Mouse (Mus musculus) erythroid progenitor cell, adult 5-6 weeks (primary cell): ENCODE results near the gene Fam19a3. TPM values are rescaled to one million over a fixed set of nuclear protein-coding genes. Genes with fewer than 3 reads are reported as not detected.

Experiments used
- ATAC-seq: replicated peaks from 2 replicates; pipeline ENCODE4 v1.8.0; 2016; ENCODE audit warnings: moderate number of reproducible peaks, mild to moderate bottlenecking, moderate TSS enrichment, inconsistent platforms; ENCODE audit not compliant: poor library complexity, low FRiP score, severe bottlenecking
- total RNA-seq, 2 experiments: library from RNA; stranded (forward) in 1 of 2; stranded (reverse) in 1 of 2; fragments of 150-400 nt in 1 of 2; fragments of 186-747, 209-891 nt in 1 of 2; gene quantifications; 2 replicates each; pipeline versions ENCODE4 v1.2.3 to v1.2.4; 2015 to 2017; ENCODE audit warnings: low replicate concordance in 2 of 2

Gene Fam19a3
- total RNA-seq, 2 experiments from 2014 or later, result not detected

DNA sequence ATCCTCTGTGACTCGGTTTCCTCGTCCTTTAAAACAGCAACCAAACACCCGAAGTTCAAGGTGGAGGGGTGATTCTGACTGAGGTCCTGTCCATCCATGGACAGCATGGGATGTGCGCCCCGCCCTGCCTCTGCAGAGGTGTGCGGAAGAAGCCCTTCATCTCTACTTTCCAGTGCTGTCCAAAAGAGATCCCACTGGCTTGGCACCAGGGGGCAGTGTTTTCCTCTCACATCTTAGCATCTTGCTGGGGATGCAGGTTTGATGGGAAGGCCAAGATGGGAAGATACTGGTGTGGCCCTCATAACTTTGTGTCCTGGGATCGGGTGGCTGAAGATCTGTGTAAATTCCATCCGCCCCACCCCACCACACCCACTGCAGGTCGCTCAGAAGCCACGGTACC, 11.6 kb downstream of the Fam19a3 start:
- ATAC-seq, result peak; percentile 74

- peak; percentile 82 for ATAC-seq
Measured at GRCm38 (mm10) chr3:104769135-104769534, 12.5 kb downstream of the Fam19a3 start.

DNA sequence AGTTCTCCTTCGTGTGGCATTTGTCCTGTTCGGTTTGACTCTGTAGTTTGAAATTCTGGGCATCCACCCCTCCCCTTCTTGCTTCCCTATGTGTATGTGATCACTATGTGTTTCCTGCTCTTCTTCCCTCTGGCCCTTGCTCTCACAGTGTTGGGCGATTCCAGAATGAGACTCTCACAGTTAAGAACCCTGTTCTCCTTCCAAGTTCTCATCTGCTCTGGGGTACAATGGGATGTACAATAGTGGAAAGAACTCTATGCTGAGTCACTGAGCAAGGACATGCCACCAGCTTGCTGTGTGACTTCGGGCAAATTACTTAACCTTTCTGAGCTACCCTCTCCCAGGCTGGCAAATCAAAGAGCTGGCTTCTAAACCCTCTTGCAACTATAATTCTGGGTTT, 13.9 kb downstream of the Fam19a3 start:
- no peak for ATAC-seq

GRCm38 (mm10) chr3:104767141-104767540, 14.5 kb downstream of the Fam19a3 start:
- ATAC-seq, result no peak

GRCm38 (mm10) chr3:104765021-104765420, 16.6 kb downstream of the Fam19a3 start:
- no peak for ATAC-seq

DNA sequence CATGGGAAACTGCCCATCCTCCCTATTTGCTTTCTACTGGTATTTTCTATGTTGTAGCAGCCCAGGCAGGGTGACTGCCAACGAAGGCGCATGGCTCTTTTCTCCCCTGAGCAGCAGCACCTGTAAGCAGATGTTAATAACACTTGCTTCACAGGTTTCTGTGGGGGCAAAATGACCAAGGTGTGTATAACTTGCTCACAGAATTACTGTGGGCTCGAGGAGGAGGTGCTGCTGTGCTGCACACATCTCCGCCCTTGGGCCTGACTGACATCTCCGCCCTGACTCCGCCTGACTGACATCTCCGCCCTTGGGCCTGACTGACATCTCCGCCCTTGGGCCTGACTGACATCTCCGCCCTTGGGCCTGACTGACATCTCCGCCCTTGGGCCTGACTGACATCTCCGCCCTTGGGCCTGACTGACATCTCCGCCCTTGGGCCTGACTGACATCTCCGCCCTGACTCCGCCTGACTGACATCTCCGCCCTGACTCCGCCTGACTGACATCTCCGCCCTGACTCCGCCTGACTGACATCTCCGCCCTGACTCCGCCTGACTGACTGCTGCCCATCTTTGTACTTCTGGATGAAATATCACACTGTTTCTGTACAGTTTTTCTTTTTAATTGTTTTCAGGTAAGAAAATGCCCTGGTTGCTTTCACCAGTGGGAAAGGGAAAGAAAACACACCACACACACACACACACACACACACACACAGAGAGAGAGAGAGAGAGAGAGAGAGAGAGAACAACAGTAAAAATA, 19.4 kb downstream of the Fam19a3 start:
- peak; percentile 85 for ATAC-seq

DNA sequence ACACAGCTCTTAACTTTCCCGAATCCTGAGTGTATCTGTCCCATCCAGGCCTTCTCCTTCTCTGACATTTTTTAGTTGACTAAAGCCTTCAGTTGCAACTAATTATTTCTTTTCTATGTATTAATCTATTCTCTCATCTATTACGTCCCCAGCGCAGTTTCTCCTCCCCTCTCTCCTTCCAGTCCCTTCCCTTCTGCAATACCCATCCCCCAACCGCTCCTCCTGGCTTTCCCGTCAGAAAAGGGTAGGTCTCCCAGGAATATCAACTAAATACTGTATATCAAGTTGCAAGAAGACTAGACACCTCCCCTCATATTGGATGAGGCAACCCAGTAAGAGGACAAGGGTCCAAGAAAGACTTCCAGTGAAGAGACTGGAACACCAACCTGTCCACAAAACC, 22.8 kb downstream of the Fam19a3 start:
- no peak for ATAC-seq

- ATAC-seq, result peak; percentile 56
Measured at GRCm38 (mm10) chr3:104758406-104758805, 23.2 kb downstream of the Fam19a3 start.

GRCm38 (mm10) chr3:104752845-104753244, 28.8 kb downstream of the Fam19a3 start:
- peak; percentile 48; the same call in 1 of the 2 replicates for ATAC-seq

- ATAC-seq, result no peak
Measured at GRCm38 (mm10) chr3:104743864-104744263, 37.8 kb downstream of the Fam19a3 start.

- no peak for ATAC-seq
Measured at GRCm38 (mm10) chr3:104743161-104743560, 38.5 kb downstream of the Fam19a3 start.

DNA sequence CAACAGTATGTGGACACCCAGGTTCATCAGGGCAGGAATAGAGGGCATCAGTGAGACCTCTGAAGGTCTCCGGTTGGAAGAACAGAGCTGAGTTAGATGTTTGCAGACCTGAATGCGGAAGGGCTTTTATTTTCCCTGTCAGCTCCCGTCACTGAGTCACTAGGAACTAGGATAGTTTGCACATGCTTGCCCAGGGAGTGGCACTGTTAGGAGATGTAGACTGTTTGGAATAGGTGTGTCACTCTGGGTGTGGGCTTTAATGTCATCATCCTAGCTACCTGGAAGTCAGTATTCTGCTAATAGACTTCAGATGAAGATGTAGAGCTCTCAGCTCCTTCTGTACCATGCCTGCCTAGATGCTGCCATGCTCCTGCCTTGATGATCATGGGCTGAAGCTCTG, 39.7 kb downstream of the Fam19a3 start:
- no peak for ATAC-seq

DNA sequence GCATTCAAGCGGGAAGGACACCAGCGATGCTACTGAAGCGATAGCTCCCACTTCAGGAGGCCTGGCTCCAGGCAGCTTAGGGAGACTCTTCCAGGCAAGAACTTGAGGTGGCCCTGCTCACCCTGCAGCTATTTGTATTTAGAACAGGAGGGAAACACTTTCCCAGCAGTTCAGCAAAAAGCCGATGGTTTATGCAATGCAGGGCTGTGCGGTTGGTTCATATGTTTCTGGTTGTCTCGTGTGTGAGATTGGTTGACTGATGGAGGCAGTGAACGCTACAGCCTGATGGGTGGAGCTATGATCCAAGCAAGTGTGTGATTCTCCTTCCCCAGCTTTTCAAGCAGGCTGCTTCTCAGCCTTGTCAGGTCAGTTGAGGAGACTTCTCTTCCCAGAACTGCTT, 47.0 kb downstream of the Fam19a3 start:
- no peak for ATAC-seq

DNA sequence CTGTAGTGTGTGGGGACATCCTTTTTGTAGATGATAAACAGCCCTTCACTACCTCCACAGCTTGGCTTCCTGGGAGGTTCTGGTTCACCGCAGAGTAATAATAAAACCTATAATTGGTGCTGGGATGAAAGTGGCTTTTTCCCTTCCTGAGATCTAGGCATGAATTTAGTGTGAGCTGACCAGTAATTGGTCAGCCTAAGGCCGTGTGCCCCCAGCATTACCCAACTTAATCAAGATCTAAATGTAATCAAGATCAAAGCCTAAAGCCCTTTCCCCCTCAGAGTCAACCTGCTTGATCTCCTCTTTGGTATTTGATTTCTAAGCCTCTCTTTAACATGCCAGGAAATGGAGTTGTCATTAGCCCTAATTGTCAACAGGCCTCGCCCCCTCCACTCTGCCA, 48.7 kb downstream of the Fam19a3 start:
- no peak for ATAC-seq

DNA sequence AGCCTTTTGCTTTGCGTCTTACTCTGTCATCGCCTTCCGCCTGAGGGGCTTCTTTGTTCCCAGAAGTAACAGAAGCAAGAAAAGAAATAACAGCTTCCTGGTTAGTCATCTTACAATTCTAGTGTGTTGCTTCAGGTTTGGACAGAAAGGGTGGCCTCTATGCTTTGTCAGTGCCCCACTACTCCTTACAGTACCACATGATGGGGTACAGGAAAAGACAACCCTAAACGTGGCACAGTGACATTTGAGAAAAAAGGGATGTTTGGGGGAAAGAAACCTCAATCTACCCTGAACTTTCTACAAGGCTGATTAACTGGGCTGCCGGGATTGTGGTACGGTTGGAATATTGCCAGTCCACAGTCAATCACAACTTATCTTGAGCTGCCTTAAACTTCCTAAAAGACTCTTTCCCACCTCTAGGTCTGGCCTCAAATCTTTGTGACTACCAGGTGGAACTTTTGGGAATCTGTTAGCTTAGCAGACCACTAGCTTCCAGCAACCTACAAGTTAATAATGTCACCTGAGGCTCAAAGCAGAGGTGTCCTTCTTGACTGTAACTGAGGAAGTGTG, 52.3 kb downstream of the Fam19a3 start:
- no peak for ATAC-seq

Other genes starting within 250 kb of the Fam19a3 start
- 334 and 364 TPM in 2 replicates for gene Slc16a1, start 143.2 kb downstream of the Fam19a3 start, total RNA-seq (2015; ENCODE audit: low replicate concordance)
- gene Slc16a1, start 143.2 kb downstream of the Fam19a3 start, total RNA-seq (2017; ENCODE audit: low replicate concordance), result 431 and 500 TPM in 2 replicates
- gene Ppm1j, start 784 bp downstream of the Fam19a3 start, total RNA-seq (2015; ENCODE audit: low replicate concordance), result not detected in 2 replicates
- gene Ppm1j, start 784 bp downstream of the Fam19a3 start, total RNA-seq (2017; ENCODE audit: low replicate concordance), result not detected in 2 replicates
- gene Rhoc, start 6.5 kb upstream of the Fam19a3 start, total RNA-seq (2015; ENCODE audit: low replicate concordance), result not detected in 2 replicates
- 3.9 TPM in 1 of 2 replicates, not detected in the other for gene Rhoc, start 6.5 kb upstream of the Fam19a3 start, total RNA-seq (2017; ENCODE audit: low replicate concordance)
- gene Mov10, start 36.7 kb upstream of the Fam19a3 start, total RNA-seq (2015; ENCODE audit: low replicate concordance), result 2.1 and 2.9 TPM in 2 replicates
- gene Mov10, start 36.7 kb upstream of the Fam19a3 start, total RNA-seq (2017; ENCODE audit: low replicate concordance), result 0.64 and 3.6 TPM in 2 replicates
- 18.9 and 28.1 TPM in 2 replicates for gene St7l, start 82.2 kb upstream of the Fam19a3 start, total RNA-seq (2015; ENCODE audit: low replicate concordance)
- gene St7l, start 82.2 kb upstream of the Fam19a3 start, total RNA-seq (2017; ENCODE audit: low replicate concordance), result 6.4 and 19.6 TPM in 2 replicates
- gene Capza1, start 82.7 kb upstream of the Fam19a3 start, total RNA-seq (2015; ENCODE audit: low replicate concordance), result 125 and 127 TPM in 2 replicates
- gene Capza1, start 82.7 kb upstream of the Fam19a3 start, total RNA-seq (2017; ENCODE audit: low replicate concordance), result 73.6 and 89.7 TPM in 2 replicates
- gene Wnt2b, start 180.1 kb upstream of the Fam19a3 start, total RNA-seq (2015; ENCODE audit: low replicate concordance), result not detected in 2 replicates
- not detected in 2 replicates for gene Wnt2b, start 180.1 kb upstream of the Fam19a3 start, total RNA-seq (2017; ENCODE audit: low replicate concordance)